Mouse (Mus musculus) c-Kit-negative CD71-positive TER-119-positive erythroid progenitor cells, embryonic 14.5 days (primary cell): ENCODE results near the gene Pla2g7.
"Not testable (repeated sequence)": the region's sequence is repeated elsewhere in the genome, so short reads cannot be mapped to it uniquely, and the experiment has no call there.

Experiments
- DNase-seq: peaks from one replicate; pipeline ENCODE4 v3.0.0-alpha.2; 2013; ENCODE audit warnings: low read depth, low spot score

Pla2g7 gene

GRCm38 (mm10) chr17:43567992-43568888 is at the start of gene Pla2g7:
Gene Pla2g7 (plus strand): TSS chr17:43568098.
- DNase-seq: no peak

GRCm38 (mm10) chr17:43518644-43519409 is 49.1 kb upstream of the Pla2g7 start:
- no peak for DNase-seq

GRCm38 (mm10) chr17:43520166-43520565 is 47.7 kb upstream of the Pla2g7 start:
- DNase-seq: no peak

- no peak for DNase-seq
Measured at GRCm38 (mm10) chr17:43530507-43530906, 37.4 kb upstream of the Pla2g7 start.

GRCm38 (mm10) chr17:43531192-43531591 is 36.7 kb upstream of the Pla2g7 start:
- no peak for DNase-seq

GRCm38 (mm10) chr17:43534362-43535222 is 33.3 kb upstream of the Pla2g7 start:
- no peak for DNase-seq

GRCm38 (mm10) chr17:43536841-43537240 is 31.1 kb upstream of the Pla2g7 start:
- not testable (repeated sequence) for DNase-seq

GRCm38 (mm10) chr17:43538767-43539166 is 29.1 kb upstream of the Pla2g7 start:
- DNase-seq: no peak

- no peak for DNase-seq
Measured at GRCm38 (mm10) chr17:43543539-43543938, 24.4 kb upstream of the Pla2g7 start, which contains the start of gene Ankrd66. Gene Ankrd66 (minus strand): TSS chr17:43543639.

- no peak for DNase-seq
Measured at GRCm38 (mm10) chr17:43544040-43544439, 23.9 kb upstream of the Pla2g7 start.

- DNase-seq: no peak
Measured at GRCm38 (mm10) chr17:43551122-43551630, 16.7 kb upstream of the Pla2g7 start.

- no peak for DNase-seq
Measured at GRCm38 (mm10) chr17:43554516-43555403, 13.1 kb upstream of the Pla2g7 start.

- no peak for DNase-seq
Measured at GRCm38 (mm10) chr17:43557104-43557503, 10.8 kb upstream of the Pla2g7 start.

- no peak for DNase-seq
Measured at GRCm38 (mm10) chr17:43557541-43558090, 10.3 kb upstream of the Pla2g7 start.

GRCm38 (mm10) chr17:43558678-43559077 is 9.2 kb upstream of the Pla2g7 start:
- no peak for DNase-seq

GRCm38 (mm10) chr17:43563192-43563987 is 4.5 kb upstream of the Pla2g7 start:
- DNase-seq: no peak

- DNase-seq: no peak
Measured at GRCm38 (mm10) chr17:43567593-43567991, 306 bp upstream of the Pla2g7 start.

GRCm38 (mm10) chr17:43569287-43569686 is 1.4 kb downstream of the Pla2g7 start:
- no peak for DNase-seq

- no peak for DNase-seq
Measured at GRCm38 (mm10) chr17:43573624-43574073, 5.8 kb downstream of the Pla2g7 start.
